Mouse (Mus musculus) MEL (cell line): ENCODE data around the gene Scrt2. TPM values are rescaled to one million over a fixed set of nuclear protein-coding genes. Genes with fewer than 3 reads are reported as not detected.
A peak's percentile ranks its signal among the peaks of the same experiment; 100 is the strongest.

Experiments used
- DNase-seq: peaks from one replicate; pipeline ENCODE4 v3.0.0; 2011; ENCODE audit warnings: low read depth, low spot score
- H3K27ac ChIP-seq: 2 replicates; pipeline ENCODE4 v1.5.1; 2012; ENCODE audit warnings: low read depth, mild to moderate bottlenecking, control low read depth, low read length, moderate library complexity; ENCODE audit not compliant: control insufficient read depth
- H3K27me3 ChIP-seq, 2 experiments: fragments of 150-350 bp in 1 of 2; sonication (generic) in 1 of 2; 2 replicates each; pipeline ENCODE4 v1.6.1; 2012; ENCODE audit warnings: low read length in 2 of 2, mild to moderate bottlenecking in 2 of 2, improper control_type of control experiment in 1 of 2, moderate library complexity in 1 of 2; ENCODE audit not compliant: insufficient read depth in 2 of 2, control insufficient read depth in 1 of 2
- H3K36me3 ChIP-seq, 2 experiments: 2 replicates each; pipeline ENCODE4 v1.6.1; 2012 to 2014; ENCODE audit warnings: low read length in 2 of 2, improper control_type of control experiment in 1 of 2, inconsistent platforms in 1 of 2, mild to moderate bottlenecking in 1 of 2; ENCODE audit not compliant: insufficient read depth in 2 of 2, control insufficient read depth in 1 of 2
- H3K4me1 ChIP-seq, 2 experiments: fragments of 150-350 bp in 1 of 2; sonication (generic) in 1 of 2; 2 replicates each; pipeline ENCODE4 v1.6.1; 2012; ENCODE audit warnings: low read length in 2 of 2, improper control_type of control experiment in 1 of 2, mild to moderate bottlenecking in 1 of 2; ENCODE audit not compliant: insufficient read depth in 2 of 2, control insufficient read depth in 1 of 2
- H3K4me3 ChIP-seq, 2 experiments: fragments of 150-350 bp in 1 of 2; sonication (generic) in 1 of 2; 2 replicates each; pipeline ENCODE4 v1.5.1; 2012; ENCODE audit warnings: low read depth in 2 of 2, low read length in 2 of 2, mild to moderate bottlenecking in 2 of 2, moderate library complexity in 2 of 2, control low read depth in 1 of 2, improper control_type of control experiment in 1 of 2; ENCODE audit not compliant: control insufficient read depth in 1 of 2, insufficient read depth in 1 of 2
- H3K79me2 ChIP-seq: 2 replicates; pipeline ENCODE4 v1.6.1; 2012; ENCODE audit warnings: mild to moderate bottlenecking, low read length, moderate library complexity; ENCODE audit not compliant: control insufficient read depth, poor library complexity, insufficient read depth
- H3K9ac ChIP-seq: 2 replicates; pipeline ENCODE4 v1.6.1; 2012; ENCODE audit warnings: low read depth, mild to moderate bottlenecking, control low read depth, low read length, moderate library complexity; ENCODE audit not compliant: control insufficient read depth, poor library complexity, severe bottlenecking
- H3K9me3 ChIP-seq: fragments of 150-350 bp; sonication (generic); replicated peaks from 2 replicates; pipeline ENCODE4 v1.6.1; 2012; ENCODE audit warnings: mild to moderate bottlenecking, low read length, improper control_type of control experiment, moderate library complexity; ENCODE audit not compliant: insufficient read depth
- CHD1 ChIP-seq: IDR thresholded peaks from 2 replicates; pipeline ENCODE4 v1.6.1; 2012; ENCODE audit warnings: low read depth, mild to moderate bottlenecking, inconsistent platforms, low read length, improper control_type of control experiment
- E2F4 ChIP-seq: IDR thresholded peaks from 2 replicates; pipeline ENCODE4 v1.6.1; 2011; ENCODE audit warnings: low read depth, low read length, improper control_type of control experiment, borderline replicate concordance
- ELF1 ChIP-seq: IDR thresholded peaks from 2 replicates; pipeline ENCODE4 v1.6.1; 2014; ENCODE audit warnings: low read depth, mild to moderate bottlenecking, inconsistent platforms, low read length, improper control_type of control experiment, moderate library complexity
- EP300 ChIP-seq, 2 experiments: IDR thresholded peaks; 2 replicates each; pipeline ENCODE4 v1.6.1; 2011; ENCODE audit warnings: improper control_type of control experiment in 2 of 2, low read length in 2 of 2, low read depth in 1 of 2, mild to moderate bottlenecking in 1 of 2
- ETS1 ChIP-seq: IDR thresholded peaks from 2 replicates; pipeline ENCODE4 v1.6.1; 2012; ENCODE audit warnings: low read depth, mild to moderate bottlenecking, inconsistent platforms, low read length, improper control_type of control experiment, moderate library complexity
- HCFC1 ChIP-seq: IDR thresholded peaks from 2 replicates; pipeline ENCODE4 v1.6.1; 2012; ENCODE audit warnings: low read depth, mild to moderate bottlenecking, inconsistent platforms, low read length, improper control_type of control experiment, moderate library complexity
- JUND ChIP-seq: IDR thresholded peaks from 2 replicates; pipeline ENCODE4 v1.6.1; 2011; ENCODE audit warnings: low read depth, mild to moderate bottlenecking, improper control_type of control experiment, low read length
- KAT2A ChIP-seq: conservative IDR thresholded peaks from 2 replicates; pipeline ENCODE4 v1.6.1; 2012; ENCODE audit warnings: low read depth, low read length, improper control_type of control experiment, inconsistent platforms
- MAFK ChIP-seq: IDR thresholded peaks from 2 replicates; pipeline ENCODE4 v1.6.1; 2011; ENCODE audit warnings: low read depth, mild to moderate bottlenecking, low read length, improper control_type of control experiment, borderline replicate concordance
- MYB ChIP-seq: IDR thresholded peaks from 2 replicates; pipeline ENCODE4 v1.6.1; 2011; ENCODE audit warnings: mild to moderate bottlenecking, low read depth, low read length, improper control_type of control experiment
- RCOR1 ChIP-seq: IDR thresholded peaks from 2 replicates; pipeline ENCODE4 v1.6.1; 2012; ENCODE audit warnings: low read depth, mild to moderate bottlenecking, inconsistent platforms, low read length, improper control_type of control experiment
- TAL1 ChIP-seq: IDR thresholded peaks from 2 replicates; pipeline ENCODE4 v1.6.1; 2012; ENCODE audit warnings: mild to moderate bottlenecking, inconsistent platforms, low read length, moderate library complexity, mixed read lengths
- TCF12 ChIP-seq: IDR thresholded peaks from 2 replicates; pipeline ENCODE4 v1.6.1; 2014; ENCODE audit warnings: low read depth, mild to moderate bottlenecking, inconsistent platforms, low read length, improper control_type of control experiment, moderate library complexity
- UBTF ChIP-seq: IDR thresholded peaks from 2 replicates; pipeline ENCODE4 v1.6.1; 2012; ENCODE audit warnings: low read depth, mild to moderate bottlenecking, inconsistent platforms, low read length, improper control_type of control experiment, moderate library complexity, borderline replicate concordance; ENCODE audit not compliant: insufficient read depth
- polyA plus RNA-seq, 2 experiments: library from polyadenylated mRNA; stranded (reverse) in 1 of 2; unstranded in 1 of 2; fragments of >175 nt in 1 of 2; fragments of >200 nt in 1 of 2; gene quantifications; 2 replicates each; pipeline versions ENCODE4 v1.2.1 to v1.2.4; 2012; ENCODE audit warnings: low replicate concordance in 2 of 2, low read depth in 1 of 2; ENCODE audit not compliant: insufficient read length in 2 of 2, insufficient read depth in 1 of 2, missing spikeins in 1 of 2
- total RNA-seq: library from RNA; depleted of rRNA; stranded (reverse); fragments of 300-350 nt; gene quantifications from 2 replicates; pipeline ENCODE4 v1.2.3, GENCODE M21; 2012

Scrt2 gene
- total and polyA plus RNA-seq, 3 experiments, result not detected

GRCm38 (mm10) chr2:152132016-152132415 is 50.7 kb downstream of the Scrt2 start:
- Histone ChIP-seq H3K9me3 (no peaks in the 10 kb centered on the region), H3K27ac (no peak overlapping the region), H3K79me2 (no peaks in the 10 kb centered on the region), H3K9ac (no peak overlapping the region), H3K4me3 (no peak overlapping the region), H3K36me3 (no peaks in the 10 kb centered on the region), H3K4me1 (no peaks in the 10 kb centered on the region; a peak in 1 of 4 replicates), H3K27me3 (peaks cover 0 to 1% of the 10 kb centered on the region in 2 experiments; a peak in 3 of 4 replicates)
- no peak for DNase-seq
- TF ChIP-seq UBTF (no peak), ETS1 (no peak), RCOR1 (no peak), ELF1 (no peak), MAFK (no peak), MYB (no peak), KAT2A (no peak), TCF12 (no peak)

GRCm38 (mm10) chr2:152132691-152133090 is 51.4 kb downstream of the Scrt2 start:
- no peak for DNase-seq
- TF ChIP-seq EP300 (IDR thresholded peaks at IDR 0.05; ENCODE audit: low read depth in 1 of 2, low read length in 2 of 2) (no peak), HCFC1 (no peak), E2F4 (no peak), ETS1 (no peak), TAL1 (no peak), CHD1 (no peak)
- no peaks in the 10 kb centered on the region; a peak in 1 of 4 replicates for H3K4me1 ChIP-seq
- H3K4me3 ChIP-seq, result no peak overlapping the region
- no peaks in the 10 kb centered on the region for H3K79me2 ChIP-seq
- H3K27ac ChIP-seq, result no peak overlapping the region
- H3K27me3 ChIP-seq, result peaks cover 0 to 1% of the 10 kb centered on the region in 2 experiments; a peak in 3 of 4 replicates
- no peaks in the 10 kb centered on the region for H3K9me3 ChIP-seq
- no peaks in the 10 kb centered on the region for H3K36me3 ChIP-seq
- H3K9ac ChIP-seq, result no peak overlapping the region

GRCm38 (mm10) chr2:152139191-152139987 is 58.1 kb downstream of the Scrt2 start:
- no peak overlapping the region for H3K27ac ChIP-seq
- H3K9me3 ChIP-seq, result no peaks in the 10 kb centered on the region
- no peaks in the 10 kb centered on the region for H3K4me1 ChIP-seq
- H3K9ac ChIP-seq, result no peak overlapping the region
- TF ChIP-seq MYB (no peak), JUND (peak; percentile 90)
- TF ChIP-seq, all 39 proteins: peak for 1
- Histone ChIP-seq H3K27me3 (peaks cover 0 to 1% of the 10 kb centered on the region in 2 experiments; a peak in 2 of 4 replicates), H3K36me3 (no peaks in the 10 kb centered on the region), H3K4me3 (no peak overlapping the region), H3K79me2 (no peaks in the 10 kb centered on the region)
- DNase-seq, result no peak
